Mouse (Mus musculus) frontal cortex, postnatal 25 days (tissue): ENCODE measurements at regions not wholly inside any gene's neighbourhood (a gene's known extent, or its start where the extent isn't known, plus 50 kb on each side); places are given as distances from the start of the nearest gene placed in this dataset.
"Not testable (repeated sequence)": the region's sequence is repeated elsewhere in the genome, so short reads cannot be mapped to it uniquely, and the experiment has no call there.

Source experiments
- DNase-seq, 2 experiments: peaks; one replicate each; pipeline ENCODE4 v3.0.0; 2022; ENCODE audit warnings: low spot score in 2 of 2

DNA sequence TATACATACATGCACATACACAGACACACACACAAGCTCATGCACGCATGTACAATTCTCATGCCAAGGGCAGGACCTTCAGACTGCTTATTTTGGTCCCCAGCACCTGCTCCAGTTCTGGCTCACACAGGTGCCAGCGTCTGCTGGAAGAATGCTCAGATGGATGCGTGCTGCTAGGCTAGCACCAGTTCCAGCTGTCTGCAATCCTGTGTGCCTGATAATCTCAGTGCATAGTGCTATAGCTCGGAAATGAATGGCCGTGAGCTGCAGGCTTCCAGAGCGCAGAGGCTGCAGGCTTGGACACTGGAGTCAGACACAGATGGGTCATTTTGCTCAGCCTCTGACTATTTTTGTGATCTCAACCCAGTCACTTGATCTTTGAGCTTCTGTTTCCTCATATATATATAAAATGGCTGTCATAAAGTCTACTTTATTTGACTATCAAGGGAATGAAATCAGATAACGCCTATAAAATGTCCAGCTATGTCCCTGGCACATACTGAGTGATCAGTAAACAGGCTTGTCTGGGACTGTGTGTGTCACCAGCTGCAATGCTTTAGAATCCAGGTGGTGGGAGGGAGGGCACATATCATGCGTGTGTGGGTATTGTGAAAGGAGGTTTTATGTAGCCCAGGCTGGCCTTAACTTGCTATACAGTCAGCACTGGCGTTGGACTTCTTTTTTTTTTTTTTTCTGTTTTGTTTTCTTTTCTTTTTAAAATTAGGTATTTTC is 91.7 kb upstream of the Eif4g2 start:
- no peak for DNase-seq

DNA sequence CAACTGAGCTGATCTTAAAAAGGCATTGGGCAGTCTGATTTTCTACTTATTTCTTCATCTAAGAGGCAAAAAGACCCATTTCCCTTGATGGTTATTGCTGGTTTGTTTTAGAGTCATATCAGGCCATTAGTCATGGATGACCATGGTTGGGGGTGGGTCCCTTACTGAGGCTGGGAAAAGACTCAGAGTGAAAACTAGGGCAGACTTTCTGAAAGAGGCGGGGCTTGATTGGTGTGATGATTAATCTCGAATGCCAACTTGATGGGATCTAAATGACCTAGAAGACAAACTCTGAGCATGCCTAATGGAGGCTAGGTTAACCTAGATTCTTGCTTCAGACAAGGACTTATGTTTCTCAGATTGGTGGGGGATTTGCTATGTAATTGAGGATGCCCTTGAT is 89.2 kb upstream of the Eif4g2 start:
- DNase-seq, result no peak

GRCm38 (mm10) chr7:111168546-111169233 is 85.9 kb upstream of the Eif4g2 start:
- DNase-seq, result not testable (repeated sequence)

DNA sequence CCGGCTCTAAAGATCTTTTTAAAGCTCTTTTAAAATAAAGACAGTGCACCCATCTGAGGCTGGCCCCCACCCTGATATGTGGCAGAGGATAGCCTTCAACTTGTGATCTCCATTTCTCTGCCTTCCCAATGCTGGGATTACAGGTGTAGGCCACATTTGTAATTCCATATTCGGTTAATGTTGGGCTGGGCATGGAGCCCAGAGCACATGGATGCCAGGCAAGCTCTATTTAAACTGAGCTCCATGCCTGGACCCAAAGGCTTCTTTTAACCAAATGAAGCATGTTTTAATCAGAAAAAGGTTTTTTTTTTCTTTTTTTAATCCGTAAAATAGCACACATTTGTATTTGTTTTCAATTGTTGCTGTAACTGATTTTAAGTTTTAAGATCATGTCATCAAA is 82.2 kb upstream of the Eif4g2 start:
- DNase-seq, result no peak

GRCm38 (mm10) chr7:111164276-111164675 is 81.4 kb upstream of the Eif4g2 start:
- no peak for DNase-seq

DNA sequence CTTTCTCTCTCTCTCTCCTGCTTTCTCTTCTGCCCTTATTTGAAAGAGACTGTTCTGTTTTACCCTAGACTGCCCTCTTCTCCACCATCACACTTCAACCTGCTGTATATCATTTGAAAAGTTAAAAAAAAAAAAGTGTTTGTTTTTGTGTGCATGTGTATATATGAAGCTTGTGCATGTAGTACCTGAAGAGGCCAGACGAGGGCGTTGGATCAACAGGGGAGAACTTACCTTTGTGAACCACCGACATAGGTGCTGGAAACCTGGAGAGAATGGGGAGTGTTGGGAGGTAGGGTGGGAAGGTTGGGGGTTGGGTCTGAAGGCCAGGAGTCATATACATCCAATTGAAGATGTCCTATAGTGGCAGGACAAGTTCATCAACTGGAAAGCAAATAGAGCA is 81.0 kb upstream of the Eif4g2 start:
- no peak for DNase-seq

- DNase-seq, result no peak
Measured at GRCm38 (mm10) chr7:111163321-111163720, 80.5 kb upstream of the Eif4g2 start.

DNA sequence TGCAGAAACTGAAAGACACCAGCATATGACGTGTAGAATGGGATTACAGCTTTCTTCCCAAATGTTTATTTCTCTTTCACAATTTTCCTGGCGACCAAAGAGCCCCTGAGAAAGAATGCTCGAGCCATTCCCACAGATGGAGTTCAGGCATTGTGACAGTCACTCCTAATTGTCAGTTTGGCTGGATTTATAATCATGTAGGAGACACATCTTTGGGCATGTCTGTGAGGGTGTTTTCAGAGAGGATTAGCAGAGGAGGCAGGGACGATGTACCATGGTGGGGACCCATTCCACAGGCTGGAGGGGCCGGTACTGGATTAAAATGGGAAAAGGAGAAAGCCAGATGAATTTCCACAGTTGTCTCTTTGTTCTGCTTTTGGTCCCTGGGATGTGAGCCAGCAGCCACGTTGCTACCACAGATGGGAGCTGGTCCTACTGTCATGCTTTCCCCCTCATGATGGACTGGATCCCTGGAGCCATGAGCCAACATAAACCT is 76.0 kb upstream of the Eif4g2 start:
- DNase-seq, result no peak

DNA sequence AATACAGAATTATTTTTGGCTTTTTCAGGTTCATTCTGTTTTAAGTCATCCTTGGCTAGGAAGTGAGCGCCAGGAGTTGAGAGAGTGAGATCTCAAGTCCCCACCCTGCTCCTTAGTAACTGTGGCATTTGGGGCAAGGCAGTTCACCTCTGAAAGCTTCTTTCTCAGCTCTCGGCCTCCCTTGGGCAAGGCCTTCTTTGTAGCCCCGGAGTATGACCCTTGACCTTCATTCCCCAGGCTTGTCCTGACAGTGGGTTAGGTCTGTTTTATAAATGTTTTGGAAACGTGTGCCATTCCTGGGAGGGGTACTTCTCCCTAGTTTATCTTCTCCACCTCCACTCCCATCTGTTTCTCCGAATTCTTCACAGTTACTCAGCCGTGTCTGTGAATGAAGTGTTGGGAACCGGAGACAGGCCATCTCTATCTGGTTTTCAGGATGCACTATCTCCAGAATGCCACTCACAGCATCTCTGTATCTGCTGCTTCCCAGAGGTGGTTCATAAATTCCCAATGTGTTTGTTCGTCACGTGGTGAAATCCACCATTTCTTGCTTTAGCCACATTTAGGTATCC is 75.0 kb upstream of the Eif4g2 start:
- no peak for DNase-seq

DNA sequence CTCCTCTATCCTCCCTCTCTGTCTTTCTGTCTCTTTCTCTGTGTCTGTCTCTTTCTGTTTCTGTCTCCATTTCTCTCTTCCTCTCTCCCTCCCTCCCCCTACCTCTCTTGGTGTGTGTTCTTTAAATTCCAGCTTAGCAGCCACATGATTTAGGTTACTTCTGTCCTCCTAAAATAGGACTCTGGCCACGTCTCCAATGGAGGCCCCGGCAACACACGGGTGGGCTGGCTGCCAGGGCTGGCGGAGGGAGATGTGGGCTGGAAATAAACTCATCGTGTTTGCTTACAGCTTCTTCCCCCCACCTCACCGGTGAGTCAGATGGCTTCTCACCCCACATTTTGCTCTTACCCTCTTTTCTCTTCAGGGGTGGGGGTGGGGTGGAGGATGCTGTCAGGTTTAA is 74.5 kb upstream of the Eif4g2 start:
- peak in 1 of 2 experiments; percentile 64 for DNase-seq

DNA sequence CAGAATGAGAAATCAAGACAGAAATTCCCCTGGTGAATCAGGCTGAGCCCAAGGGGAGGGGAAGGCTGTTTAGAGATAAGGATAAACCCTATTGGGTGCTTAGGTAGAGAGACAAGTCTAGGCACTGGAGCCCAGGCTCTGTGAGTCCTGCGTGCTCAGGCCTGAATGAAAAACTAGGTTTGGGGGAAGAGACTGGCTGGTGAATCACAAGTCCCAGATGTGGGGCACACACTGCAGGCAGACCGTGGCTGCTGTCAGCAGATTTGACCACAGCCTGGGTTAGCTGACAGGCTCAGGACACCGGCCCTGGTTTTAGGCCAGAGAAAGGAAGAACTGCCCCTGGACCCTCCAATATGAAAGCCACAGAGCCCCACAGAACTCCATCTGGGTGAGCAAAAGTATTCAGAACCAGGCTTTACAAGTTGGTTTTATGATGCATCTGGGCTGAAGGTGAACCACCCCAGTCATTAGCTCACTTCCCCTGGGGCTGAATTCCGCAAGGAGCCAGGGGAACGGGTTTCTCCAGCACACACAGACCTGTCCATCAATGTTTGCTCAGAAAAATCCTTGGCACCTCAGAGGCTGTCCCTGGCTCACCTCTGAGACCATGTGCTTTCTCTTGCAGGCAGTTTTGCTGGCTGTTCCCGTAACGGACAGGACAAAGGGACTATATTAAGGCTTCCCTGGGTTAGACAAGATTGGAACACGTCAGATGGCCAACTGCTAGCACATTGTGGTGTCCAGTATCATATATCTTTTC is 73.8 kb upstream of the Eif4g2 start:
- no peak for DNase-seq

- DNase-seq, result no peak
Measured at GRCm38 (mm10) chr7:111155995-111156394, 73.2 kb upstream of the Eif4g2 start.

DNA sequence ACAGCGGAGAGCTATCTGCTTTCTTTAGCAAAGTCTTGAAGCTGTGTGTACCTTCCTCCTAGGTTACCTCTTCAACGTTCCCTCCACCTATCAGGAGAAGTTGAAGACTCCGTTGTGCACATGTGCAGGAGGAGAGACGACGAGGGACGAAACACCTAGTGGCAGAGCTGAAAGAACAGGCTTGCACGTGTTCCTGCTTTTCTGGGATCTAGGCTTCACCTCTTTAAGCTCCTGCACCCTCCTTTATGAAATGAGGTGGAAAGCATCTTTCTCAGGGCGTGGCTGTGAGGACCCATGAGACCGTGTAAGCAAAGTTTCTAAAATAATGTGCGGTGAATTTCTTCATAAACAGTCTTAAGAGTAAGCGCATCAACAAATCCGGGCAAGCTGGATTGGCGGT is 71.4 kb upstream of the Eif4g2 start:
- DNase-seq, result no peak

GRCm38 (mm10) chr7:111150540-111150939 is 67.7 kb upstream of the Eif4g2 start:
- DNase-seq, result no peak

- no peak for DNase-seq
Measured at GRCm38 (mm10) chr7:111150115-111150514, 67.3 kb upstream of the Eif4g2 start.

DNA sequence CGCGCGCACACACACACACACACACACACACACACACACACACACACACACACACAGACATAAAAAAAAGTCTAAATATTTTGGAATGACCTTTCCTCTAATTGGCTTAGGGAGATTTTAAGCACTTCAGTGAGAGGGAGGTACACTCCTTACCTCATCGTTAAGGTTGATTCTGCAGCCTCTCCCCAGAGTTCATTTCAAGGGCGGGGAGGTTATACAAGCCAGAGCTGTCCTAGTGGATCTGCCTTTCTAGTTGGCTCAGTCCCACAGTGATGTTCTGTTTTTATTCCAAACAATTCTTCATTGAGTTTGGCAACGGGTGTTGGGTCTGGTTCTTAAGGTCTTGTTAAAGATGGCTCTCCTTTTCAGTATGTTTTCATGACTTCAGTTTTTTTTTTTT is 64.8 kb upstream of the Eif4g2 start:
- DNase-seq, result no peak

- DNase-seq, result no peak
Measured at GRCm38 (mm10) chr7:111146670-111147069, 63.8 kb upstream of the Eif4g2 start.

GRCm38 (mm10) chr7:111144216-111144615 is 61.4 kb upstream of the Eif4g2 start:
- no peak for DNase-seq

DNA sequence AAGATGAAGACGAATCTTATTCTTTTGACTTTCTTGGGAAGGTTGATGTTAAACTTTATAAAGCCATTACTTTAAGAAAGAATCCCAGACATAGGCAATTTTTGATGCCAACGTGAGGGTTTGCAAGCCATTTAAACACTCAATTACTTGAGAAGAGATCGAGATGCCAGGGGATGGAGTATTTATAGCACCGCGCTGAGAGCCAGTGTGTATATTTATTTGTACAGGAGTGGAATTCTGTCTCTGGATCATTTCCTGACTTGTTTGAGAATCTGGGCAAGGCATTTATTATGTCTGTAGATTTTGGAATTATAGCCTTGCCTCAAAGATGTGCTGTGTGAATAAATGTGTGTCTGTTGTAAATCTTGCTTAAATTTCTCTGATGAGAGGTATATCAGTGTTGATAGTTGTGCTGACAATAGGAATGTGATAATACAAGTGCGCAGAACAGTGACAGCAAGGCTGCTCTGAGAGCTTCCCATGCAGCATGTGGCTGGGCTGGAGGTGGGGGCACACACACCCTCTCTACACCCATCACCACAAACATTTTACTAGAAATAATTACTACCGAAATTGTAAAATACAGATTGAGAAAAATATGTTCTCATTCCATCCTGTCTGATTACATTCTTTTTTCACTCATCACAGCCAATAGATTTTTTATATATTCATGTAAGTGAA is 58.6 kb upstream of the Eif4g2 start:
- no peak for DNase-seq

DNA sequence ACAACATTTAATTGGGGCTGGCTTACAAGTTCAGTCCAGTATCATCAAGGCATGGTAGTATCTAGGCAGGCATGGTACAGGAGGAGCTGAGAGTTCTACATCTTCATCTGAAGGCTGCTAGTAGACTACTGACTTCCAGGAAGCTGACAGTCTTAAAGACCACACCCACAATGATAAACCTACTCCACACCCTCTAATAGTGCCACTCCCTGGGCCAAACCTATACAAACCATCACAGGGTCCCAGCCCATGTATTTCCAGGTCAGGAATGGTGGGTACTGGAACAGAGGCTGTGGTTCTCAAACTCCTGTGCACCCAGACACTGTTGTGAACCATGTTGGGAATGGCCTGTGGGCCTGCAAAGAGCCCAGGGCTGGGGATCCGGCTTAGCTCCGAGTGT is 55.2 kb upstream of the Eif4g2 start:
- no peak for DNase-seq

DNA sequence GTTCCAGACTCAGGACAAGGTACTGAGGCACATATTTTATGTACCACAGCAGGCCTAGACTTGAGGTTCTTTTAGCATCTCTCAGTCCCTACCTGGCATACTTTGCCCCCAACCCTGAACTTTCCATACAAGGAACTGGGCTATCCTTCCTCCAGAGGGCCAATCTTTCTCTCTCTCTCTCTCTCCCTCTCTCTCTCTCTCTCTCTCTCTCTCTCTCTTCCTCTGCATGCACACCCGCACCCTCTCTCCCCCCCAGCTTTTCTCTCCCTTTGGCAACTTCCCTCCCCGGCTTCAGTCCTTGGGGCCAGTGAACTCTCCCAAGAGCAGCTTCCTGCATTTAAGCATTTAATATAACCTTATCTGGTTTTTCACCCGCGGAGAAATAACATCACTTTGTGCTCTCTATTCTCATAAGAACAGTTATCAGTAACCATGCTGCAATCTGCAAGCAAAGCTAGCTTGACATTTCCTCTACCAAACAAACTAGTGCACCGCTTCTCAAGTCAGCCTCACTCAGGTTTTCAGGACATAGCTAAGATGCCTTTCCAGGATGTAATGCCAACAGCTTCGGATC is 53.3 kb upstream of the Eif4g2 start:
- DNase-seq, result no peak
